Mouse (Mus musculus) G1E (cell line): ENCODE data around the gene Psmb9. TPM values are rescaled to one million over a fixed set of nuclear protein-coding genes. Genes with fewer than 3 reads are reported as not detected.

Experiments used
- ATAC-seq: 2 replicates; pipeline ENCODE4 v1.8.0; 2016; ENCODE audit warnings: mild to moderate bottlenecking; ENCODE audit not compliant: insufficient number of reproducible peaks, poor library complexity, low FRiP score, severe bottlenecking; ENCODE audit errors: extremely low read depth
- DNase-seq: peaks from one replicate; pipeline ENCODE4 v3.0.0; 2012; ENCODE audit warnings: low spot score
- H3K27me3 ChIP-seq: 2 replicates; pipeline ENCODE4 v1.6.1; 2012; ENCODE audit warnings: mild to moderate bottlenecking, low read length, inconsistent platforms; ENCODE audit not compliant: insufficient read depth
- H3K36me3 ChIP-seq: replicated peaks from 2 replicates; pipeline ENCODE3; 2012; ENCODE audit warnings: mild to moderate bottlenecking, inconsistent platforms
- H3K4me1 ChIP-seq: 2 replicates; pipeline ENCODE4 v1.6.1; 2012; ENCODE audit warnings: low read depth, low read length, inconsistent platforms, mixed read lengths; ENCODE audit not compliant: insufficient read depth
- H3K4me3 ChIP-seq: 2 replicates; pipeline ENCODE4 v1.5.1; 2012; ENCODE audit warnings: low read depth, mild to moderate bottlenecking, inconsistent platforms, low read length, moderate library complexity, mixed read lengths
- H3K9me3 ChIP-seq: replicated peaks from 2 replicates; pipeline ENCODE4 v1.6.1; 2012; ENCODE audit warnings: inconsistent platforms
- CTCF ChIP-seq: IDR thresholded peaks from 2 replicates; pipeline ENCODE4 v1.5.1; 2012; ENCODE audit warnings: low read depth, low read length, inconsistent platforms, mixed read lengths
- GATA1 ChIP-seq: IDR thresholded peaks from 2 replicates; pipeline ENCODE4 v1.6.1; 2012; ENCODE audit warnings: borderline replicate concordance, low read length, inconsistent platforms, mixed read lengths
- GATA2 ChIP-seq: IDR thresholded peaks from 2 replicates; pipeline ENCODE4 v1.6.1; 2012; ENCODE audit warnings: low read depth, low read length, inconsistent platforms, borderline replicate concordance
- POLR2AphosphoS5 ChIP-seq: IDR thresholded peaks from 2 replicates; pipeline ENCODE4 v1.6.1; 2012; ENCODE audit warnings: low read depth, low read length, inconsistent platforms; ENCODE audit not compliant: insufficient replicate concordance
- TAL1 ChIP-seq: conservative IDR thresholded peaks from 2 replicates; pipeline ENCODE4 v1.6.1; 2012; ENCODE audit warnings: low read depth, low read length, inconsistent platforms, mixed read lengths
- polyA plus RNA-seq: library from polyadenylated mRNA; stranded (reverse); fragments of >175 nt; gene quantifications from 2 replicates; pipeline ENCODE4 v1.2.3, GENCODE M21; 2012
- total RNA-seq, 2 experiments: library from RNA; stranded (forward) in 1 of 2; stranded (reverse) in 1 of 2; fragments of 200-1000 nt in 1 of 2; fragments of >200 nt in 1 of 2; fragmentation: Nextera tagmentation in 1 of 2; gene quantifications; 2 replicates each; pipeline ENCODE4 v1.2.3; 2014 to 2017

Gene Psmb9
- total and polyA plus RNA-seq, 3 experiments = 1.9 to 3.7 TPM; not detected in 1

- H3K36me3 ChIP-seq = no peaks in the 10 kb centered on the region
- ATAC-seq = no peak
- H3K9me3 ChIP-seq = peaks cover 7% of the 10 kb centered on the region
- DNase-seq = no peak
- no peaks in the 10 kb centered on the region for H3K4me1 ChIP-seq
- TF ChIP-seq POLR2AphosphoS5 (no peak), GATA2 (no peak), TAL1 (no peak), GATA1 (no peak), CTCF (no peak)
- H3K4me3 ChIP-seq = no peak overlapping the region
- peaks cover 25% of the 10 kb centered on the region for H3K27me3 ChIP-seq
These were observed 7.4 kb downstream of the Psmb9 start for GRCm38 (mm10) chr17:34179913-34180859.

- no peaks in the 10 kb centered on the region for H3K4me1 ChIP-seq
- TF ChIP-seq GATA1 = no peak
- TF ChIP-seq GATA2 = no peak
- TF ChIP-seq CTCF = no peak
- TF ChIP-seq POLR2AphosphoS5 = no peak
- no peak for TF ChIP-seq TAL1
- H3K27me3 ChIP-seq = peaks cover 23% of the 10 kb centered on the region
- no peak for DNase-seq
- ATAC-seq = no peak
- H3K9me3 ChIP-seq = peaks cover 7% of the 10 kb centered on the region
- no peaks in the 10 kb centered on the region for H3K36me3 ChIP-seq
- H3K4me3 ChIP-seq = no peak overlapping the region
These were observed 8.5 kb downstream of the Psmb9 start for GRCm38 (mm10) chr17:34179019-34179418.

- TF ChIP-seq POLR2AphosphoS5 (no peak), TAL1 (no peak), GATA1 (no peak), CTCF (no peak; the same call in 1 of the 2 replicates), GATA2 (no peak)
- H3K9me3 ChIP-seq = peaks cover 14% of the 10 kb centered on the region
- ATAC-seq (no peak), DNase-seq (no peak)
- H3K27me3 ChIP-seq = peaks cover 18% of the 10 kb centered on the region
- no peak overlapping the region for H3K4me3 ChIP-seq
- no peaks in the 10 kb centered on the region for H3K4me1 ChIP-seq
- no peaks in the 10 kb centered on the region for H3K36me3 ChIP-seq
These were observed 10.4 kb downstream of the Psmb9 start for GRCm38 (mm10) chr17:34177179-34177578.

- DNase-seq (no peak), ATAC-seq (no peak)
- H3K36me3 ChIP-seq = no peaks in the 10 kb centered on the region
- H3K4me1 ChIP-seq = no peaks in the 10 kb centered on the region
- peaks cover 14% of the 10 kb centered on the region for H3K9me3 ChIP-seq
- H3K27me3 ChIP-seq = peaks cover 5% of the 10 kb centered on the region
- H3K4me3 ChIP-seq = no peak overlapping the region
- TF ChIP-seq CTCF (no peak), TAL1 (no peak), GATA2 (no peak), POLR2AphosphoS5 (no peak), GATA1 (no peak)
These were observed 13.5 kb downstream of the Psmb9 start for GRCm38 (mm10) chr17:34174075-34174474.

GRCm38 (mm10) chr17:34172528-34172927, 15.0 kb downstream of the Psmb9 start:
- H3K4me3 ChIP-seq = no peak overlapping the region
- TF ChIP-seq GATA1 (no peak), CTCF (no peak), TAL1 (no peak), POLR2AphosphoS5 (no peak), GATA2 (no peak)
- H3K9me3 ChIP-seq = peaks cover 14% of the 10 kb centered on the region
- peaks cover 2% of the 10 kb centered on the region; the same call in 1 of the 2 replicates for H3K27me3 ChIP-seq
- ATAC-seq = no peak
- DNase-seq = no peak
- no peaks in the 10 kb centered on the region for H3K36me3 ChIP-seq
- no peaks in the 10 kb centered on the region for H3K4me1 ChIP-seq

- Histone ChIP-seq H3K27me3 (peaks cover 2% of the 10 kb centered on the region; the same call in 1 of the 2 replicates), H3K4me1 (no peaks in the 10 kb centered on the region), H3K4me3 (no peak overlapping the region), H3K36me3 (no peaks in the 10 kb centered on the region), H3K9me3 (peaks cover 7% of the 10 kb centered on the region)
- DNase-seq (no peak), ATAC-seq (no peak)
- TF ChIP-seq GATA2 = no peak
- peak; percentile 79 for TF ChIP-seq CTCF
- TF ChIP-seq GATA1 = no peak
These were observed 16.6 kb downstream of the Psmb9 start for GRCm38 (mm10) chr17:34170877-34171498.
